Mouse (Mus musculus): Measurements from ENCODE around the gene BC005561. TPM values are rescaled to one million over a fixed set of nuclear protein-coding genes. Genes with fewer than 3 reads are reported as not detected.
"Not testable (repeated sequence)": the region's sequence is repeated elsewhere in the genome, so short reads cannot be mapped to it uniquely, and the experiment has no call there.

The BC005561 gene
- total and polyA plus RNA-seq, 3 experiments, result 1.8 to 4.0 (median 2.5) TPM

GRCm38 (mm10) chr5:104511211-104511610 lies 3.1 kb downstream of the BC005561 start:
- DNase-seq (ENCODE audit: extremely low read depth), result no peak
- H3K36me3 ChIP-seq (replicated peaks in 1 of 2; ENCODE audit: control insufficient read depth in 1 of 2, insufficient read depth in 1 of 2, low read length in 1 of 2), result peaks cover 0 to 12% of the 10 kb centered on the region in 2 experiments
- in situ Hi-C loops (cut with MboI; ENCODE audit: low pct_ligation_motif_present, low pct_unique_long_range_greater_than_20kb, low sequenced_read_pairs), result no loop called here
- H3K9me3 ChIP-seq (replicated peaks; ENCODE audit: low read length), result peaks cover 3% of the 10 kb centered on the region
- no peaks in the 10 kb centered on the region for H3K27me3 ChIP-seq (replicated peaks)
- TF ChIP-seq JUND (conservative IDR thresholded peaks at IDR 0.05; ENCODE audit: low read depth, low read length), result no peak
- no peak for TF ChIP-seq EP300 (IDR thresholded peaks at IDR 0.05; ENCODE audit: low read length)
- TF ChIP-seq ELF1 (IDR thresholded peaks at IDR 0.05; ENCODE audit: low read depth, low read length), result no peak
- TF ChIP-seq USF2 (conservative IDR thresholded peaks at IDR 0.05; ENCODE audit: low read depth, low read length), result no peak
- TF ChIP-seq SIN3A (IDR thresholded peaks at IDR 0.05; ENCODE audit: low read length), result no peak
- no peak for TF ChIP-seq JUN (IDR thresholded peaks at IDR 0.05; ENCODE audit: insufficient read depth, low read depth, low read length)
- H3K4me2 ChIP-seq (ENCODE audit: insufficient read depth, low read depth, poor library complexity, severe bottlenecking), result no peak overlapping the region
- no peak overlapping the region for H3K27ac ChIP-seq (ENCODE audit: insufficient read depth, low read depth)
- H3K79me2 ChIP-seq (replicated peaks; ENCODE audit: control insufficient read depth, extremely low read depth, insufficient read depth, poor library complexity, severe bottlenecking), result peaks cover 20% of the 10 kb centered on the region; the same call in 1 of the 2 replicates
- peaks cover 0 to 10% of the 10 kb centered on the region in 2 experiments; a peak in 2 of 4 replicates for H3K4me1 ChIP-seq (ENCODE audit: control insufficient read depth in 1 of 2, insufficient read depth in 2 of 2)
- dilution Hi-C loops (cut with MboI; ENCODE audit: extremely low pct_ligation_motif_present, extremely low pct_unique_long_range_greater_than_20kb, low sequenced_read_pairs), result no loop called here
- no peak overlapping the region for H3K4me3 ChIP-seq (replicated peaks in 1 of 3; ENCODE audit: low read depth in 2 of 3, low read length in 2 of 3, poor library complexity in 1 of 3)
- H3K9ac ChIP-seq (ENCODE audit: insufficient read depth, low read depth), result no peak overlapping the region

- Histone ChIP-seq H3K9me3 (replicated peaks; ENCODE audit: low read length) (no peaks in the 10 kb centered on the region), H3K9ac (ENCODE audit: insufficient read depth, low read depth) (no peak overlapping the region), H3K27me3 (replicated peaks) (no peaks in the 10 kb centered on the region), H3K79me2 (replicated peaks; ENCODE audit: control insufficient read depth, extremely low read depth, insufficient read depth, poor library complexity, severe bottlenecking) (no peaks in the 10 kb centered on the region), H3K27ac (ENCODE audit: insufficient read depth, low read depth) (no peak overlapping the region), H3K36me3 (replicated peaks in 1 of 2; ENCODE audit: control insufficient read depth in 1 of 2, insufficient read depth in 1 of 2, low read length in 1 of 2) (peaks cover 16 to 35% of the 10 kb centered on the region in 2 experiments), H3K4me1 (ENCODE audit: control insufficient read depth in 1 of 2, insufficient read depth in 2 of 2) (no peaks in the 10 kb centered on the region), H3K4me2 (ENCODE audit: insufficient read depth, low read depth, poor library complexity, severe bottlenecking) (no peak overlapping the region), H3K4me3 (replicated peaks in 1 of 3; ENCODE audit: low read depth in 2 of 3, low read length in 2 of 3, poor library complexity in 1 of 3) (no peak overlapping the region)
- DNase-seq (ENCODE audit: extremely low read depth), result no peak
- in situ Hi-C loops (cut with MboI; ENCODE audit: low pct_ligation_motif_present, low pct_unique_long_range_greater_than_20kb, low sequenced_read_pairs), result no loop called here
- dilution Hi-C loops (cut with MboI; ENCODE audit: extremely low pct_ligation_motif_present, extremely low pct_unique_long_range_greater_than_20kb, low sequenced_read_pairs), result no loop called here
- TF ChIP-seq GABPA (IDR thresholded peaks at IDR 0.05; ENCODE audit: insufficient replicate concordance, low read depth, low read length) (no peak), MXI1 (IDR thresholded peaks at IDR 0.05; ENCODE audit: low read depth, low read length) (no peak), ZKSCAN1 (IDR thresholded peaks at IDR 0.05; ENCODE audit: borderline replicate concordance, low read depth, low read length) (no peak)
Measured at GRCm38 (mm10) chr5:104538612-104539011, 30.5 kb downstream of the BC005561 start.

GRCm38 (mm10) chr5:104539331-104539730 lies 31.2 kb downstream of the BC005561 start:
- dilution Hi-C loops (cut with MboI; ENCODE audit: extremely low pct_ligation_motif_present, extremely low pct_unique_long_range_greater_than_20kb, low sequenced_read_pairs), result no loop called here
- in situ Hi-C loops (cut with MboI; ENCODE audit: low pct_ligation_motif_present, low pct_unique_long_range_greater_than_20kb, low sequenced_read_pairs), result no loop called here

GRCm38 (mm10) chr5:104568079-104568478 lies 59.9 kb downstream of the BC005561 start:
- DNase-seq (ENCODE audit: extremely low read depth); H3K4me3 ChIP-seq (replicated peaks in 1 of 3; ENCODE audit: low read depth in 2 of 3, low read length in 2 of 3, poor library complexity in 1 of 3); H3K9ac ChIP-seq (ENCODE audit: insufficient read depth, low read depth); dilution Hi-C loops (cut with MboI; ENCODE audit: extremely low pct_ligation_motif_present, extremely low pct_unique_long_range_greater_than_20kb, low sequenced_read_pairs); H3K9me3 ChIP-seq (replicated peaks; ENCODE audit: low read length); H3K27me3 ChIP-seq (replicated peaks); H3K27ac ChIP-seq (ENCODE audit: insufficient read depth, low read depth); H3K4me1 ChIP-seq (ENCODE audit: control insufficient read depth in 1 of 2, insufficient read depth in 2 of 2); H3K4me2 ChIP-seq (ENCODE audit: insufficient read depth, low read depth, poor library complexity, severe bottlenecking); in situ Hi-C loops (cut with MboI; ENCODE audit: low pct_ligation_motif_present, low pct_unique_long_range_greater_than_20kb, low sequenced_read_pairs); H3K36me3 ChIP-seq (replicated peaks in 1 of 2; ENCODE audit: control insufficient read depth in 1 of 2, insufficient read depth in 1 of 2, low read length in 1 of 2): not testable (repeated sequence)
- peaks cover 12% of the 10 kb centered on the region; the same call in 1 of the 2 replicates for H3K79me2 ChIP-seq (replicated peaks; ENCODE audit: control insufficient read depth, extremely low read depth, insufficient read depth, poor library complexity, severe bottlenecking)

More at GRCm38 (mm10) chr5:104539331-104539730, 31.2 kb downstream of the BC005561 start:
- H3K79me2 ChIP-seq (replicated peaks; ENCODE audit: control insufficient read depth, extremely low read depth, insufficient read depth, poor library complexity, severe bottlenecking), result no peaks in the 10 kb centered on the region
- no peak overlapping the region for H3K27ac ChIP-seq (ENCODE audit: insufficient read depth, low read depth)
- no peak for TF ChIP-seq ZNF384 (IDR thresholded peaks at IDR 0.05; ENCODE audit: low read depth, low read length)
- no peak for TF ChIP-seq PAX5 (IDR thresholded peaks at IDR 0.05; ENCODE audit: low read length)
- no peak for TF ChIP-seq MYC (IDR thresholded peaks at IDR 0.05; ENCODE audit: low read depth, low read length)
- TF ChIP-seq JUN (IDR thresholded peaks at IDR 0.05; ENCODE audit: insufficient read depth, low read depth, low read length), result no peak
- TF ChIP-seq POLR2A (IDR thresholded peaks at IDR 0.05; ENCODE audit: low read depth, low read length), result no peak
- TF ChIP-seq EP300 (IDR thresholded peaks at IDR 0.05; ENCODE audit: low read length), result no peak
- TF ChIP-seq HCFC1 (IDR thresholded peaks at IDR 0.05; ENCODE audit: low read depth, low read length), result no peak
- no peak for TF ChIP-seq ETS1 (conservative IDR thresholded peaks at IDR 0.05; ENCODE audit: low read depth, low read length)
- TF ChIP-seq RCOR1 (conservative IDR thresholded peaks at IDR 0.05; ENCODE audit: low read depth, low read length), result no peak
- TF ChIP-seq KAT2A (IDR thresholded peaks at IDR 0.05; ENCODE audit: insufficient replicate concordance, low read length), result no peak
- no peak for TF ChIP-seq JUND (conservative IDR thresholded peaks at IDR 0.05; ENCODE audit: low read depth, low read length)
- no peak for TF ChIP-seq GABPA (IDR thresholded peaks at IDR 0.05; ENCODE audit: insufficient replicate concordance, low read depth, low read length)
- TF ChIP-seq MAX (IDR thresholded peaks at IDR 0.05; ENCODE audit: low read length), result no peak
- TF ChIP-seq MAFK (IDR thresholded peaks at IDR 0.05; ENCODE audit: insufficient replicate concordance, low read length), result no peak
- no peaks in the 10 kb centered on the region for H3K4me1 ChIP-seq (ENCODE audit: control insufficient read depth in 1 of 2, insufficient read depth in 2 of 2)
- no peak overlapping the region for H3K9ac ChIP-seq (ENCODE audit: insufficient read depth, low read depth)
- H3K36me3 ChIP-seq (replicated peaks in 1 of 2; ENCODE audit: control insufficient read depth in 1 of 2, insufficient read depth in 1 of 2, low read length in 1 of 2), result peaks cover 16 to 35% of the 10 kb centered on the region in 2 experiments
- H3K27me3 ChIP-seq (replicated peaks), result no peaks in the 10 kb centered on the region
- H3K4me2 ChIP-seq (ENCODE audit: insufficient read depth, low read depth, poor library complexity, severe bottlenecking), result no peak overlapping the region
- no peaks in the 10 kb centered on the region for H3K9me3 ChIP-seq (replicated peaks; ENCODE audit: low read length)
- DNase-seq (ENCODE audit: extremely low read depth), result no peak
- no peak overlapping the region for H3K4me3 ChIP-seq (replicated peaks in 1 of 3; ENCODE audit: low read depth in 2 of 3, low read length in 2 of 3, poor library complexity in 1 of 3)

Measured in CH12.LX (cell line).